Mouse (Mus musculus) cerebral cortex, adult 2 months (tissue): ENCODE data around the gene Gm21800.

Experiments used
- WGBS: fragments of 180-500 bp; shearing (Covaris S2); methylation state at CpG from one replicate; pipeline ENCODE4 v1.1.7; 2018; 5-methylcytosine and 5-hydroxymethylcytosine counted together

The Gm21800 gene

GRCm38 (mm10) chrY:41406198-41406597 is at the start of gene Gm21800:
Gene Gm21800 (plus strand): TSS chrY:41406498.
- 62% methylated on average over 2 of the region's 3 CpGs for WGBS
